Mouse (Mus musculus) bone marrow macrophage, adult 2 months (primary cell): ENCODE measurements around the gene Fgfr2. TPM values are rescaled to one million over a fixed set of nuclear protein-coding genes. Genes with fewer than 3 reads are reported as not detected.
"Not testable (repeated sequence)": the region's sequence is repeated elsewhere in the genome, so short reads cannot be mapped to it uniquely, and the experiment has no call there.

Experiments
- H3K27ac ChIP-seq: 2 replicates; pipeline ENCODE4 v1.5.1; 2012; ENCODE audit warnings: low read depth, low read length; ENCODE audit not compliant: insufficient read depth
- H3K4me1 ChIP-seq: 2 replicates; pipeline ENCODE4 v1.6.1; 2012; ENCODE audit warnings: low read length; ENCODE audit not compliant: control insufficient read depth, insufficient read depth
- H3K4me3 ChIP-seq: 2 replicates; pipeline ENCODE4 v1.5.1; 2012; ENCODE audit warnings: mild to moderate bottlenecking, low read length, moderate library complexity; ENCODE audit not compliant: insufficient read depth
- CTCF ChIP-seq: IDR thresholded peaks from 2 replicates; pipeline ENCODE4 v1.5.1; 2012; ENCODE audit warnings: low read depth, mild to moderate bottlenecking, low read length, moderate library complexity
- POLR2A ChIP-seq: IDR thresholded peaks from 2 replicates; pipeline ENCODE4 v1.6.1; 2012; ENCODE audit warnings: mild to moderate bottlenecking, low read depth, low read length, borderline replicate concordance
- polyA plus RNA-seq: library from polyadenylated mRNA; stranded (reverse); fragments of >200 nt; gene quantifications from 2 replicates; pipeline ENCODE4 v1.2.4, GENCODE M21; 2012; ENCODE audit not compliant: missing spikeins, insufficient read depth, insufficient read length

Fgfr2 gene
- polyA plus RNA-seq, 1 experiment, result 0.27 TPM

GRCm38 (mm10) chr7:132443769-132444168, 679.4 kb downstream of the Fgfr2 start:
- Histone ChIP-seq H3K27ac (no peak overlapping the region), H3K4me3 (no peak overlapping the region), H3K4me1 (no peaks in the 10 kb centered on the region)
- TF ChIP-seq POLR2A (no peak), CTCF (no peak)

GRCm38 (mm10) chr7:132443134-132443533, 680.0 kb downstream of the Fgfr2 start:
- no peaks in the 10 kb centered on the region for H3K4me1 ChIP-seq
- H3K4me3 ChIP-seq, result no peak overlapping the region
- TF ChIP-seq CTCF (no peak), POLR2A (no peak)
- H3K27ac ChIP-seq, result no peak overlapping the region

GRCm38 (mm10) chr7:132442133-132442763, 680.9 kb downstream of the Fgfr2 start:
- H3K4me1 ChIP-seq, H3K4me3 ChIP-seq, H3K27ac ChIP-seq: not testable (repeated sequence)

- no peaks in the 10 kb centered on the region for H3K4me1 ChIP-seq
- TF ChIP-seq CTCF (no peak), POLR2A (no peak)
- no peak overlapping the region for H3K27ac ChIP-seq
- H3K4me3 ChIP-seq, result no peak overlapping the region
These were observed 683.2 kb downstream of the Fgfr2 start for GRCm38 (mm10) chr7:132439916-132440315.

GRCm38 (mm10) chr7:132438060-132438459, 685.1 kb downstream of the Fgfr2 start:
- H3K4me1 ChIP-seq, result no peaks in the 10 kb centered on the region
- no peak overlapping the region for H3K4me3 ChIP-seq
- H3K27ac ChIP-seq, result no peak overlapping the region
- TF ChIP-seq CTCF, result no peak
- no peak for TF ChIP-seq POLR2A

- no peak overlapping the region for H3K27ac ChIP-seq
- no peaks in the 10 kb centered on the region for H3K4me1 ChIP-seq
- no peak for TF ChIP-seq CTCF
- TF ChIP-seq POLR2A, result no peak
- H3K4me3 ChIP-seq, result no peak overlapping the region
These were observed 685.7 kb downstream of the Fgfr2 start for GRCm38 (mm10) chr7:132437431-132437830.

GRCm38 (mm10) chr7:132435486-132436055, 687.6 kb downstream of the Fgfr2 start:
- TF ChIP-seq CTCF (no peak), POLR2A (no peak)
- H3K4me1 ChIP-seq, result no peaks in the 10 kb centered on the region
- no peak overlapping the region for H3K27ac ChIP-seq
- H3K4me3 ChIP-seq, result no peak overlapping the region

- Histone ChIP-seq H3K4me3 (no peak overlapping the region), H3K4me1 (no peaks in the 10 kb centered on the region), H3K27ac (no peak overlapping the region)
- TF ChIP-seq POLR2A (no peak), CTCF (no peak)
These were observed 693.8 kb downstream of the Fgfr2 start for GRCm38 (mm10) chr7:132429324-132429723.

- no peak for TF ChIP-seq POLR2A
- TF ChIP-seq CTCF, result no peak
- Histone ChIP-seq H3K4me1 (no peaks in the 10 kb centered on the region), H3K27ac (no peak overlapping the region), H3K4me3 (no peak overlapping the region)
These were observed 694.8 kb downstream of the Fgfr2 start for GRCm38 (mm10) chr7:132428308-132428707.

- TF ChIP-seq POLR2A, result no peak
- no peak for TF ChIP-seq CTCF
- Histone ChIP-seq H3K4me3 (no peak overlapping the region), H3K4me1 (no peaks in the 10 kb centered on the region), H3K27ac (no peak overlapping the region)
These were observed 697.1 kb downstream of the Fgfr2 start for GRCm38 (mm10) chr7:132426069-132426468.
